Mouse (Mus musculus): ENCODE results near the gene Methig1. TPM values are rescaled to one million over a fixed set of nuclear protein-coding genes. Genes with fewer than 3 reads are reported as not detected.

Gene Methig1
- polyA plus RNA-seq, 1 experiment from 2014 or later: 0.15 TPM

GRCm38 (mm10) chr15:100391599-100391998, 38.6 kb downstream of the Methig1 start:
- no peak overlapping the region for H3K4me2 ChIP-seq (ENCODE audit: low read depth, low read length)
- no peaks in the 10 kb centered on the region for H3K9me3 ChIP-seq (replicated peaks; ENCODE audit: control insufficient read depth, low read length)
- peaks cover 2% of the 10 kb centered on the region; the same call in 1 of the 2 replicates for H3K36me3 ChIP-seq (replicated peaks; ENCODE audit: control insufficient read depth, insufficient read depth, low read depth, low read length)
- WGBS: 94% methylated on average over 7 of the region's 7 CpGs
- DNase-seq (ENCODE audit: low spot score): no peak
- no peak for ATAC-seq (replicated peaks; ENCODE audit: insufficient number of reproducible peaks, low FRiP score, low TSS enrichment, low read depth)
- no peaks in the 10 kb centered on the region; the same call in 1 of the 2 replicates for H3K4me1 ChIP-seq (ENCODE audit: control insufficient read depth, insufficient read depth, low read length)
- no peak overlapping the region for H3K9ac ChIP-seq (replicated peaks; ENCODE audit: low read length)
- no peaks in the 10 kb centered on the region for H3K27me3 ChIP-seq (ENCODE audit: control insufficient read depth, insufficient read depth, low read length)
- H3K27ac ChIP-seq (replicated peaks; ENCODE audit: low read depth, low read length): no peak overlapping the region
- H3K4me3 ChIP-seq (ENCODE audit: low read depth, low read length): no peak overlapping the region

GRCm38 (mm10) chr15:100393016-100393415, 40.1 kb downstream of the Methig1 start:
- Histone ChIP-seq H3K27ac (replicated peaks; ENCODE audit: low read depth, low read length) (no peak overlapping the region), H3K9ac (replicated peaks; ENCODE audit: low read length) (no peak overlapping the region), H3K27me3 (ENCODE audit: control insufficient read depth, insufficient read depth, low read length) (no peaks in the 10 kb centered on the region), H3K4me1 (ENCODE audit: control insufficient read depth, insufficient read depth, low read length) (no peaks in the 10 kb centered on the region; the same call in 1 of the 2 replicates), H3K4me2 (ENCODE audit: low read depth, low read length) (no peak overlapping the region), H3K9me3 (replicated peaks; ENCODE audit: control insufficient read depth, low read length) (no peaks in the 10 kb centered on the region), H3K4me3 (ENCODE audit: low read depth, low read length) (no peak overlapping the region), H3K36me3 (replicated peaks; ENCODE audit: control insufficient read depth, insufficient read depth, low read depth, low read length) (peaks cover 5% of the 10 kb centered on the region)
- 88% methylated on average over 11 of the region's 11 CpGs for WGBS
- no peak for ATAC-seq (replicated peaks; ENCODE audit: insufficient number of reproducible peaks, low FRiP score, low TSS enrichment, low read depth)
- DNase-seq (ENCODE audit: low spot score): no peak

- Histone ChIP-seq H3K4me1 (ENCODE audit: control insufficient read depth, insufficient read depth, low read length) (no peaks in the 10 kb centered on the region), H3K9ac (replicated peaks; ENCODE audit: low read length) (no peak overlapping the region), H3K4me2 (ENCODE audit: low read depth, low read length) (no peak overlapping the region), H3K9me3 (replicated peaks; ENCODE audit: control insufficient read depth, low read length) (no peaks in the 10 kb centered on the region), H3K27me3 (ENCODE audit: control insufficient read depth, insufficient read depth, low read length) (no peaks in the 10 kb centered on the region), H3K36me3 (replicated peaks; ENCODE audit: control insufficient read depth, insufficient read depth, low read depth, low read length) (peaks cover 11% of the 10 kb centered on the region), H3K4me3 (ENCODE audit: low read depth, low read length) (no peak overlapping the region), H3K27ac (replicated peaks; ENCODE audit: low read depth, low read length) (no peak overlapping the region)
- ATAC-seq (replicated peaks; ENCODE audit: insufficient number of reproducible peaks, low FRiP score, low TSS enrichment, low read depth): no peak
- WGBS: 99% methylated on average over 3 of the region's 3 CpGs
- DNase-seq (ENCODE audit: low spot score): no peak
These were observed 42.6 kb downstream of the Methig1 start for GRCm38 (mm10) chr15:100395561-100395960.

- no peaks in the 10 kb centered on the region for H3K27me3 ChIP-seq (ENCODE audit: control insufficient read depth, insufficient read depth, low read length)
- DNase-seq (ENCODE audit: low spot score) (no peak), ATAC-seq (replicated peaks; ENCODE audit: insufficient number of reproducible peaks, low FRiP score, low TSS enrichment, low read depth) (no peak)
- H3K27ac ChIP-seq (replicated peaks; ENCODE audit: low read depth, low read length): no peak overlapping the region
- peaks cover 12% of the 10 kb centered on the region for H3K36me3 ChIP-seq (replicated peaks; ENCODE audit: control insufficient read depth, insufficient read depth, low read depth, low read length)
- no peaks in the 10 kb centered on the region for H3K9me3 ChIP-seq (replicated peaks; ENCODE audit: control insufficient read depth, low read length)
- no peak overlapping the region for H3K9ac ChIP-seq (replicated peaks; ENCODE audit: low read length)
- H3K4me2 ChIP-seq (ENCODE audit: low read depth, low read length): no peak overlapping the region
- 92% methylated on average over 16 of the region's 16 CpGs for WGBS
- no peak overlapping the region for H3K4me3 ChIP-seq (ENCODE audit: low read depth, low read length)
- H3K4me1 ChIP-seq (ENCODE audit: control insufficient read depth, insufficient read depth, low read length): no peaks in the 10 kb centered on the region
These were observed 47.8 kb downstream of the Methig1 start for GRCm38 (mm10) chr15:100400592-100401250.

- DNase-seq (ENCODE audit: low spot score): no peak
- no peaks in the 10 kb centered on the region for H3K9me3 ChIP-seq (replicated peaks; ENCODE audit: control insufficient read depth, low read length)
- H3K4me1 ChIP-seq (ENCODE audit: control insufficient read depth, insufficient read depth, low read length): no peaks in the 10 kb centered on the region
- ATAC-seq (replicated peaks; ENCODE audit: insufficient number of reproducible peaks, low FRiP score, low TSS enrichment, low read depth): no peak
- H3K4me3 ChIP-seq (ENCODE audit: low read depth, low read length): no peak overlapping the region
- peaks cover 12% of the 10 kb centered on the region for H3K36me3 ChIP-seq (replicated peaks; ENCODE audit: control insufficient read depth, insufficient read depth, low read depth, low read length)
- no peak overlapping the region for H3K9ac ChIP-seq (replicated peaks; ENCODE audit: low read length)
- H3K27me3 ChIP-seq (ENCODE audit: control insufficient read depth, insufficient read depth, low read length): no peaks in the 10 kb centered on the region
- 88% methylated on average over 4 of the region's 4 CpGs for WGBS
- no peak overlapping the region for H3K27ac ChIP-seq (replicated peaks; ENCODE audit: low read depth, low read length)
- no peak overlapping the region for H3K4me2 ChIP-seq (ENCODE audit: low read depth, low read length)
These were observed 48.9 kb downstream of the Methig1 start for GRCm38 (mm10) chr15:100401811-100402210.

- Histone ChIP-seq H3K27ac (replicated peaks; ENCODE audit: low read depth, low read length) (no peak overlapping the region), H3K9me3 (replicated peaks; ENCODE audit: control insufficient read depth, low read length) (no peaks in the 10 kb centered on the region), H3K9ac (replicated peaks; ENCODE audit: low read length) (no peak overlapping the region), H3K27me3 (ENCODE audit: control insufficient read depth, insufficient read depth, low read length) (no peaks in the 10 kb centered on the region), H3K36me3 (replicated peaks; ENCODE audit: control insufficient read depth, insufficient read depth, low read depth, low read length) (peaks cover 12% of the 10 kb centered on the region), H3K4me1 (ENCODE audit: control insufficient read depth, insufficient read depth, low read length) (no peaks in the 10 kb centered on the region), H3K4me3 (ENCODE audit: low read depth, low read length) (no peak overlapping the region), H3K4me2 (ENCODE audit: low read depth, low read length) (no peak overlapping the region)
- ATAC-seq (replicated peaks; ENCODE audit: insufficient number of reproducible peaks, low FRiP score, low TSS enrichment, low read depth) (no peak), DNase-seq (ENCODE audit: low spot score) (no peak)
- 87% methylated on average over 14 of the region's 14 CpGs for WGBS
These were observed 49.4 kb downstream of the Methig1 start for GRCm38 (mm10) chr15:100402347-100402746.

- no peak overlapping the region for H3K4me3 ChIP-seq (ENCODE audit: low read depth, low read length)
- no peaks in the 10 kb centered on the region for H3K9me3 ChIP-seq (replicated peaks; ENCODE audit: control insufficient read depth, low read length)
- H3K9ac ChIP-seq (replicated peaks; ENCODE audit: low read length): no peak overlapping the region
- ATAC-seq (replicated peaks; ENCODE audit: insufficient number of reproducible peaks, low FRiP score, low TSS enrichment, low read depth) (no peak), DNase-seq (ENCODE audit: low spot score) (no peak)
- H3K36me3 ChIP-seq (replicated peaks; ENCODE audit: control insufficient read depth, insufficient read depth, low read depth, low read length): peaks cover 9% of the 10 kb centered on the region
- no peaks in the 10 kb centered on the region for H3K27me3 ChIP-seq (ENCODE audit: control insufficient read depth, insufficient read depth, low read length)
- H3K4me1 ChIP-seq (ENCODE audit: control insufficient read depth, insufficient read depth, low read length): no peaks in the 10 kb centered on the region
- H3K27ac ChIP-seq (replicated peaks; ENCODE audit: low read depth, low read length): no peak overlapping the region
- WGBS: 88% methylated on average over 4 of the region's 4 CpGs
- H3K4me2 ChIP-seq (ENCODE audit: low read depth, low read length): no peak overlapping the region
These were observed 49.8 kb downstream of the Methig1 start for GRCm38 (mm10) chr15:100402798-100403197.

GRCm38 (mm10) chr15:100403318-100404000, 50.5 kb downstream of the Methig1 start:
- Histone ChIP-seq H3K4me2 (ENCODE audit: low read depth, low read length) (no peak overlapping the region), H3K27ac (replicated peaks; ENCODE audit: low read depth, low read length) (no peak overlapping the region), H3K9me3 (replicated peaks; ENCODE audit: control insufficient read depth, low read length) (no peaks in the 10 kb centered on the region), H3K4me3 (ENCODE audit: low read depth, low read length) (no peak overlapping the region), H3K9ac (replicated peaks; ENCODE audit: low read length) (no peak overlapping the region), H3K27me3 (ENCODE audit: control insufficient read depth, insufficient read depth, low read length) (no peaks in the 10 kb centered on the region), H3K4me1 (ENCODE audit: control insufficient read depth, insufficient read depth, low read length) (no peaks in the 10 kb centered on the region), H3K36me3 (replicated peaks; ENCODE audit: control insufficient read depth, insufficient read depth, low read depth, low read length) (peaks cover 9% of the 10 kb centered on the region)
- ATAC-seq (replicated peaks; ENCODE audit: insufficient number of reproducible peaks, low FRiP score, low TSS enrichment, low read depth) (no peak), DNase-seq (ENCODE audit: low spot score) (no peak)
- 91% methylated on average over 16 of the region's 16 CpGs for WGBS
